Mouse (Mus musculus) liver, adult 2 months (tissue): ENCODE measurements around the gene Awat2. TPM values are rescaled to one million over a fixed set of nuclear protein-coding genes. Genes with fewer than 3 reads are reported as not detected.

Experiments
- DNase-seq: peaks from one replicate; pipeline ENCODE4 v3.0.0-alpha.2; 2011; ENCODE audit warnings: low read depth, low spot score; ENCODE audit errors: extremely low read depth
- H3K27ac ChIP-seq: fragments of 200-500 bp; replicated peaks from 2 replicates; pipeline ENCODE4 v1.5.1; 2012; ENCODE audit warnings: low read depth, mild to moderate bottlenecking, control low read depth, inconsistent platforms, low read length; ENCODE audit not compliant: insufficient read depth
- H3K27me3 ChIP-seq: fragments of 200-500 bp; 2 replicates; pipeline ENCODE4 v1.6.1; 2012; ENCODE audit warnings: mild to moderate bottlenecking, moderate library complexity, low read length, inconsistent platforms; ENCODE audit not compliant: control insufficient read depth, insufficient read depth
- H3K36me3 ChIP-seq: fragments of 200-500 bp; 2 replicates; pipeline ENCODE4 v1.6.1; 2012; ENCODE audit warnings: low read length, inconsistent platforms; ENCODE audit not compliant: control insufficient read depth, insufficient read depth
- H3K4me1 ChIP-seq: fragments of 200-500 bp; 2 replicates; pipeline ENCODE4 v1.6.1; 2011; ENCODE audit warnings: low read length; ENCODE audit not compliant: control insufficient read depth, insufficient read depth
- H3K4me3 ChIP-seq: fragments of 200-500 bp; 2 replicates; pipeline ENCODE4 v1.5.1; 2011; ENCODE audit warnings: low read depth, mild to moderate bottlenecking, control low read depth, low read length, moderate library complexity; ENCODE audit not compliant: insufficient read depth
- H3K79me2 ChIP-seq: fragments of 200-500 bp; 2 replicates; pipeline ENCODE4 v1.6.1; 2012; ENCODE audit warnings: inconsistent platforms, mild to moderate bottlenecking, low read length, moderate library complexity; ENCODE audit not compliant: control insufficient read depth, insufficient read depth
- H3K9ac ChIP-seq: fragments of 200-500 bp; 2 replicates; pipeline ENCODE4 v1.6.1; 2012; ENCODE audit warnings: low read depth, mild to moderate bottlenecking, control low read depth, inconsistent platforms, low read length
- CTCF ChIP-seq: fragments of 200-500 bp; IDR thresholded peaks from 2 replicates; pipeline ENCODE4 v1.5.1; 2011; ENCODE audit warnings: low read depth, low read length, control low read depth
- POLR2A ChIP-seq: fragments of 200-500 bp; IDR thresholded peaks from 2 replicates; pipeline ENCODE4 v1.6.1; 2011; ENCODE audit warnings: low read length, control low read depth; ENCODE audit not compliant: insufficient read depth; ENCODE audit errors: extremely low read depth
- WGBS: fragments of 180-500 bp; shearing (Covaris S2); methylation state at CpG from one replicate; pipeline ENCODE4 v1.1.7; 2018; 5-methylcytosine and 5-hydroxymethylcytosine counted together
- polyA plus RNA-seq: library from polyadenylated mRNA; depleted of rRNA; stranded (reverse); fragments of >200 nt; gene quantifications from 2 replicates; pipeline ENCODE4 v1.2.3, GENCODE M21; 2012
- total RNA-seq: library from RNA; depleted of rRNA; stranded (reverse); fragments of >200 nt; gene quantifications from 2 replicates; pipeline ENCODE4 v1.2.3, GENCODE M21; 2014

The Awat2 gene
- total and polyA plus RNA-seq, 2 experiments = 1.1 to 1.5 TPM

GRCm38 (mm10) chrX:100443532-100443931 lies 1.0 kb upstream of the Awat2 start:
- no peak for TF ChIP-seq CTCF
- no peak for TF ChIP-seq POLR2A
- Histone ChIP-seq H3K9ac (no peak overlapping the region), H3K4me1 (peaks cover 4% of the 10 kb centered on the region), H3K36me3 (no peaks in the 10 kb centered on the region), H3K27ac (no peak overlapping the region), H3K4me3 (no peak overlapping the region), H3K27me3 (no peaks in the 10 kb centered on the region), H3K79me2 (no peaks in the 10 kb centered on the region)
- 96% methylated on average over 7 of the region's 7 CpGs for WGBS
- no peak for DNase-seq

GRCm38 (mm10) chrX:100432311-100432710 lies 10.2 kb downstream of the Awat2 start:
- DNase-seq = no peak
- WGBS = 73% methylated on average over 3 of the region's 3 CpGs
- H3K79me2 ChIP-seq = no peaks in the 10 kb centered on the region
- H3K9ac ChIP-seq = no peak overlapping the region
- no peaks in the 10 kb centered on the region for H3K36me3 ChIP-seq
- TF ChIP-seq POLR2A (no peak), CTCF (no peak)
- H3K27me3 ChIP-seq = no peaks in the 10 kb centered on the region
- no peak overlapping the region for H3K4me3 ChIP-seq
- H3K4me1 ChIP-seq = no peaks in the 10 kb centered on the region
- no peak overlapping the region for H3K27ac ChIP-seq

GRCm38 (mm10) chrX:100428693-100429092 lies 13.8 kb downstream of the Awat2 start, which contains the start of gene Otud6a:
Otud6a (plus strand) TSS chrX:100429013.
- Histone ChIP-seq H3K36me3 (no peaks in the 10 kb centered on the region), H3K79me2 (no peaks in the 10 kb centered on the region), H3K27me3 (no peaks in the 10 kb centered on the region), H3K4me1 (no peaks in the 10 kb centered on the region), H3K27ac (no peak within 1 kb of the TSS), H3K9ac (no peak within 1 kb of the TSS), H3K4me3 (no peak within 1 kb of the TSS)
- WGBS = 96% methylated on average over 21 of the region's 21 CpGs
- TF ChIP-seq CTCF (no peak), POLR2A (no peak)
- no peak for DNase-seq

DNA sequence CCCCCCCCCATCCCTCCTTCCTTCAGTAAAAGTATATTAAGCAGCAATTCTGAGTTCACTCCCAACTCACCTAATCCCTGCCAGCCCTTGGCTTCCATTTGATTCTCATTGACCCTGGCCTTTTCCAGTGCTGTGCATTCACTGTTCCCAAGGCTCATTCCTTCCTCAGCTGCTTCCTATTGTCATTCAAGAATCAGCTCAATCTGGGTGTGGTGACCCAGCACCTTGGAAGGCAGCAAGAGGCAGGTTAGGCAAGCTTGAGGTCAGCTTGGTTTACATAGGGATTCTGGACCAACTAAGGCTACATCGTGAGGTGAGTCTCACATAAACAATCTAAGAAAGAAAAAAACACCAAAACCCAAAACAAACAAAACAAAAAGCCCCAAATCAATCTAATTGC lies 33.3 kb downstream of the Awat2 start:
- Histone ChIP-seq H3K36me3 (no peaks in the 10 kb centered on the region), H3K27me3 (no peaks in the 10 kb centered on the region), H3K27ac (no peak overlapping the region), H3K4me3 (no peak overlapping the region), H3K9ac (no peak overlapping the region), H3K4me1 (no peaks in the 10 kb centered on the region), H3K79me2 (no peaks in the 10 kb centered on the region)
- DNase-seq = no peak
- 80% methylated on average over 1 of the region's 1 CpGs for WGBS
- no peak for TF ChIP-seq CTCF
- TF ChIP-seq POLR2A = no peak

GRCm38 (mm10) chrX:100401657-100402056 lies 40.9 kb downstream of the Awat2 start:
- DNase-seq = peak; percentile 92
- WGBS = 38% methylated on average over 5 of the region's 5 CpGs
- H3K27me3 ChIP-seq = no peaks in the 10 kb centered on the region
- no peak overlapping the region for H3K4me3 ChIP-seq
- TF ChIP-seq CTCF = no peak
- TF ChIP-seq POLR2A = no peak
- H3K79me2 ChIP-seq = no peaks in the 10 kb centered on the region
- H3K9ac ChIP-seq = no peak overlapping the region
- H3K4me1 ChIP-seq = no peaks in the 10 kb centered on the region; the same call in 1 of the 2 replicates
- H3K27ac ChIP-seq = no peak overlapping the region
- H3K36me3 ChIP-seq = no peaks in the 10 kb centered on the region

- Histone ChIP-seq H3K79me2 (no peaks in the 10 kb centered on the region), H3K36me3 (no peaks in the 10 kb centered on the region), H3K4me3 (no peak overlapping the region), H3K27ac (no peak overlapping the region), H3K27me3 (no peaks in the 10 kb centered on the region), H3K9ac (no peak overlapping the region), H3K4me1 (no peaks in the 10 kb centered on the region; the same call in 1 of the 2 replicates)
- no peak for DNase-seq
- TF ChIP-seq CTCF (no peak), POLR2A (no peak)
These were observed 41.6 kb downstream of the Awat2 start for GRCm38 (mm10) chrX:100400900-100401299.
